Mouse (Mus musculus): ENCODE measurements at regions not wholly inside any gene's neighbourhood (a gene's known extent, or its start where the extent isn't known, plus 50 kb on each side); places are given as distances from the start of the nearest gene placed in this dataset.
A peak's percentile ranks its signal among the peaks of the same experiment; 100 is the strongest.
"Not testable (repeated sequence)": the region's sequence is repeated elsewhere in the genome, so short reads cannot be mapped to it uniquely, and the experiment has no call there.

DNA sequence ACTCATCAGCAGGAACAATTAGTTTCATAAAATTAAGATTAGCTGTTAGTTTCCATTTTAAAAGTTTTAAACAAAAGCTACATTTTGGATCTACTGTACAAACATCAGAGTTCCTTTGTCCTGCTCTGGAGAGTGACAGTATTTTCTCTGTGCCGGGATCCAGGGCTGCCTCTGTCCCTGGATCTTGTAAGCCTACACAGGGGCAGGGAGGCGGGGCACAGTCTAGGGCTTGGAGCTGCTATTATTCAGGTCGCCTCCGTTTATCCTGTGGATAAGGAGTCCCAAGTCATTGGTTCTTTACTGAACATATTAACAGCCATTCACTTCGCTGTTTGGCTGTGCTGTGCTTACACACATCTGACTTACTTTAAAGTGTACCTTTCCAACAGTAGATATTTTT lies 150.8 kb upstream of the Gm37988 start:
- no peak overlapping the region for H3K4me3 ChIP-seq (ENCODE audit: low read depth, low read length)
- H3K4me2 ChIP-seq (ENCODE audit: low read depth, low read length), result no peak overlapping the region
- no peaks in the 10 kb centered on the region for H3K36me3 ChIP-seq (replicated peaks; ENCODE audit: control insufficient read depth, insufficient read depth, low read depth, low read length)
- no peaks in the 10 kb centered on the region for H3K9me3 ChIP-seq (replicated peaks; ENCODE audit: control insufficient read depth, low read length)
- WGBS, result 45% methylated on average over 5 of the region's 5 CpGs
- ATAC-seq (replicated peaks; ENCODE audit: insufficient number of reproducible peaks, low FRiP score, low TSS enrichment, low read depth) (no peak), DNase-seq (ENCODE audit: low spot score) (peak; percentile 6)
- no peak overlapping the region for H3K9ac ChIP-seq (replicated peaks; ENCODE audit: low read length)
- H3K27ac ChIP-seq (replicated peaks; ENCODE audit: low read depth, low read length), result no peak overlapping the region
- H3K27me3 ChIP-seq (ENCODE audit: control insufficient read depth, insufficient read depth, low read length), result no peaks in the 10 kb centered on the region
- no peaks in the 10 kb centered on the region for H3K4me1 ChIP-seq (ENCODE audit: control insufficient read depth, insufficient read depth, low read length)

GRCm38 (mm10) chr1:4660081-4660480 lies 147.6 kb upstream of the Gm37988 start:
- H3K36me3 ChIP-seq (replicated peaks; ENCODE audit: control insufficient read depth, insufficient read depth, low read depth, low read length); H3K4me3 ChIP-seq (ENCODE audit: low read depth, low read length); H3K9ac ChIP-seq (replicated peaks; ENCODE audit: low read length); H3K27me3 ChIP-seq (ENCODE audit: control insufficient read depth, insufficient read depth, low read length); H3K4me2 ChIP-seq (ENCODE audit: low read depth, low read length); ATAC-seq (replicated peaks; ENCODE audit: insufficient number of reproducible peaks, low FRiP score, low TSS enrichment, low read depth); H3K4me1 ChIP-seq (ENCODE audit: control insufficient read depth, insufficient read depth, low read length); H3K9me3 ChIP-seq (replicated peaks; ENCODE audit: control insufficient read depth, low read length); DNase-seq (ENCODE audit: low spot score); H3K27ac ChIP-seq (replicated peaks; ENCODE audit: low read depth, low read length): not testable (repeated sequence)
- 80% methylated on average over 7 of the region's 7 CpGs for WGBS

GRCm38 (mm10) chr1:4660616-4661015 lies 147.1 kb upstream of the Gm37988 start:
- H3K27me3 ChIP-seq (ENCODE audit: control insufficient read depth, insufficient read depth, low read length); H3K9me3 ChIP-seq (replicated peaks; ENCODE audit: control insufficient read depth, low read length); H3K36me3 ChIP-seq (replicated peaks; ENCODE audit: control insufficient read depth, insufficient read depth, low read depth, low read length); H3K4me1 ChIP-seq (ENCODE audit: control insufficient read depth, insufficient read depth, low read length); H3K4me2 ChIP-seq (ENCODE audit: low read depth, low read length); DNase-seq (ENCODE audit: low spot score); ATAC-seq (replicated peaks; ENCODE audit: insufficient number of reproducible peaks, low FRiP score, low TSS enrichment, low read depth); H3K9ac ChIP-seq (replicated peaks; ENCODE audit: low read length); H3K4me3 ChIP-seq (ENCODE audit: low read depth, low read length); H3K27ac ChIP-seq (replicated peaks; ENCODE audit: low read depth, low read length): not testable (repeated sequence)
- 87% methylated on average over 5 of the region's 5 CpGs for WGBS

DNA sequence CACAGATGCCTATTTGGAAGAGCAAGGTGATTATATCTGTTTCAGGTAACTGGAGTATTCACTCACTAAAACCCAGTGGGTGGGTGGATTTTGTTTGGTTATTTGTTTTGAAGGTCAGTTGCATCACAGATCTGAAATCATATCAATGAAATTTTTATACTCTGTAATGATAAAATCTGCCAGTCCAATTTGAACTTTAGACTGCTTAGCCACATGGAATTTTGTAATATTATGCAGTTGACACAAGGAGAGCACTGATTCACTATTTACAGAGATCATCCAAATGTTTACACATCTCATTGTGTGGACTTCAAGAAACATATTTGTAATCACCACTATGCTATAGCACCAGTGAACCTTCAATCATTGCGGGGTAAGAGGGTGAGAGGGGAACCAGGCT lies 145.9 kb upstream of the Gm37988 start:
- no peaks in the 10 kb centered on the region for H3K36me3 ChIP-seq (replicated peaks; ENCODE audit: control insufficient read depth, insufficient read depth, low read depth, low read length)
- ATAC-seq (replicated peaks; ENCODE audit: insufficient number of reproducible peaks, low FRiP score, low TSS enrichment, low read depth), result no peak
- no peak overlapping the region for H3K4me2 ChIP-seq (ENCODE audit: low read depth, low read length)

DNA sequence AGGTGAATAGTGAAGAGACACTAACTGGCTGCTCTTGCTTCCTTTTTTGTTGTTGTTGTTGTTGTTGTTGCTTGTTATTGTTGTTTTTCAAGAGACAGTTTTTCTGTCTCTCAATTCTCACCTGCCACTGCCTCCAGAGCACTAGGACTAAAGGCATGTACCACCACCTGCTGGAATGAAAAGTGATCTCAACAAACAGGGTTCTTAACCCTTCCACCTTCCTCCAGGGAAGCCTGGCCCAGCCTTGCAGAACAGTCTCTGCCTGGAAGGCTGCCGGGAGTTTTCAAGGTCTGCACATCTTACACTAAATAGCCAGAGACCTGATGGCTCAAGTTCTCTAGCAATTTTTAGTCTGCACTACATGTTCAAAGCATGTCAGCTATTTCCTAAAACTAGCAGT lies 138.0 kb upstream of the Gm37988 start:
- H3K27ac ChIP-seq (replicated peaks; ENCODE audit: low read depth, low read length), result no peak overlapping the region
- H3K27me3 ChIP-seq (ENCODE audit: control insufficient read depth, insufficient read depth, low read length), result no peaks in the 10 kb centered on the region
- ATAC-seq (replicated peaks; ENCODE audit: insufficient number of reproducible peaks, low FRiP score, low TSS enrichment, low read depth), result no peak
- H3K9me3 ChIP-seq (replicated peaks; ENCODE audit: control insufficient read depth, low read length), result no peaks in the 10 kb centered on the region
- no peak overlapping the region for H3K4me3 ChIP-seq (ENCODE audit: low read depth, low read length)
- H3K4me1 ChIP-seq (ENCODE audit: control insufficient read depth, insufficient read depth, low read length), result no peaks in the 10 kb centered on the region
- no peak overlapping the region for H3K9ac ChIP-seq (replicated peaks; ENCODE audit: low read length)
- H3K36me3 ChIP-seq (replicated peaks; ENCODE audit: control insufficient read depth, insufficient read depth, low read depth, low read length), result no peaks in the 10 kb centered on the region
- H3K4me2 ChIP-seq (ENCODE audit: low read depth, low read length), result no peak overlapping the region
- no peak for DNase-seq (ENCODE audit: low spot score)
- WGBS, result 54% methylated on average over 1 of the region's 1 CpGs

More for the DNA sequence above, 145.9 kb upstream of the Gm37988 start:
- no peak for DNase-seq (ENCODE audit: low spot score)
- Histone ChIP-seq H3K4me1 (ENCODE audit: control insufficient read depth, insufficient read depth, low read length) (no peaks in the 10 kb centered on the region), H3K4me3 (ENCODE audit: low read depth, low read length) (no peak overlapping the region), H3K27ac (replicated peaks; ENCODE audit: low read depth, low read length) (no peak overlapping the region), H3K9ac (replicated peaks; ENCODE audit: low read length) (no peak overlapping the region), H3K9me3 (replicated peaks; ENCODE audit: control insufficient read depth, low read length) (no peaks in the 10 kb centered on the region), H3K27me3 (ENCODE audit: control insufficient read depth, insufficient read depth, low read length) (no peaks in the 10 kb centered on the region)
- WGBS, result 88% methylated on average over 1 of the region's 1 CpGs

GRCm38 (mm10) chr1:4671237-4672019 lies 136.3 kb upstream of the Gm37988 start:
- no peaks in the 10 kb centered on the region for H3K4me1 ChIP-seq (ENCODE audit: control insufficient read depth, insufficient read depth, low read length)
- no peaks in the 10 kb centered on the region for H3K36me3 ChIP-seq (replicated peaks; ENCODE audit: control insufficient read depth, insufficient read depth, low read depth, low read length)
- WGBS, result 83% methylated on average over 1 of the region's 1 CpGs
- no peak for ATAC-seq (replicated peaks; ENCODE audit: insufficient number of reproducible peaks, low FRiP score, low TSS enrichment, low read depth)
- no peak overlapping the region for H3K4me2 ChIP-seq (ENCODE audit: low read depth, low read length)
- no peak overlapping the region for H3K4me3 ChIP-seq (ENCODE audit: low read depth, low read length)
- H3K9ac ChIP-seq (replicated peaks; ENCODE audit: low read length), result no peak overlapping the region
- H3K9me3 ChIP-seq (replicated peaks; ENCODE audit: control insufficient read depth, low read length), result no peaks in the 10 kb centered on the region
- no peaks in the 10 kb centered on the region for H3K27me3 ChIP-seq (ENCODE audit: control insufficient read depth, insufficient read depth, low read length)
- no peak overlapping the region for H3K27ac ChIP-seq (replicated peaks; ENCODE audit: low read depth, low read length)
- no peak for DNase-seq (ENCODE audit: low spot score)

DNA sequence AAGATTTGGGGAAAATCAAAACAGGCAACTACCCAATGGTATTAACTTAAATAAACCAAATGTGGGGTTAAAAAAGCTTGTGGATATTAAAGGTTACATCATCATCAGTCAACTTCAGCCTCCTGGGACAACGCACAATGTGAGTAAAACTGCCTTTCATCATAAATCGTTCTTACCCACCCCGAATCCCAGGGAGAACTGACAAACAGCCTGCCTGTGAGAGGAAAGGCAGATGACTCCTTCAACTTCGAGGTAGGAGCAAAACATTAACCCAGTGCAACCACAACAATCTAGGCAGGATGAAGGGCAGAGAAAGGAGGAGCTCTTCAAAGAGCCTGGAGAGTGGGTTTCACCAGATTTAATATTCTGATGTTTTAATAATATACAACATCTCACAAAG lies 135.3 kb upstream of the Gm37988 start:
- Histone ChIP-seq H3K27ac (replicated peaks; ENCODE audit: low read depth, low read length) (no peak overlapping the region), H3K4me1 (ENCODE audit: control insufficient read depth, insufficient read depth, low read length) (no peaks in the 10 kb centered on the region), H3K27me3 (ENCODE audit: control insufficient read depth, insufficient read depth, low read length) (no peaks in the 10 kb centered on the region), H3K9me3 (replicated peaks; ENCODE audit: control insufficient read depth, low read length) (no peaks in the 10 kb centered on the region), H3K9ac (replicated peaks; ENCODE audit: low read length) (no peak overlapping the region), H3K36me3 (replicated peaks; ENCODE audit: control insufficient read depth, insufficient read depth, low read depth, low read length) (no peaks in the 10 kb centered on the region), H3K4me3 (ENCODE audit: low read depth, low read length) (no peak overlapping the region), H3K4me2 (ENCODE audit: low read depth, low read length) (no peak overlapping the region)
- ATAC-seq (replicated peaks; ENCODE audit: insufficient number of reproducible peaks, low FRiP score, low TSS enrichment, low read depth) (no peak), DNase-seq (ENCODE audit: low spot score) (no peak)
- WGBS, result 61% methylated on average over 4 of the region's 4 CpGs

- WGBS, result 88% methylated on average over 9 of the region's 9 CpGs
- H3K9ac ChIP-seq (replicated peaks; ENCODE audit: low read length), result no peak overlapping the region
- ATAC-seq (replicated peaks; ENCODE audit: insufficient number of reproducible peaks, low FRiP score, low TSS enrichment, low read depth) (no peak), DNase-seq (ENCODE audit: low spot score) (no peak)
- no peak overlapping the region for H3K27ac ChIP-seq (replicated peaks; ENCODE audit: low read depth, low read length)
- H3K27me3 ChIP-seq (ENCODE audit: control insufficient read depth, insufficient read depth, low read length), result no peaks in the 10 kb centered on the region
- no peaks in the 10 kb centered on the region for H3K36me3 ChIP-seq (replicated peaks; ENCODE audit: control insufficient read depth, insufficient read depth, low read depth, low read length)
- no peak overlapping the region for H3K4me2 ChIP-seq (ENCODE audit: low read depth, low read length)
- no peaks in the 10 kb centered on the region for H3K9me3 ChIP-seq (replicated peaks; ENCODE audit: control insufficient read depth, low read length)
- H3K4me3 ChIP-seq (ENCODE audit: low read depth, low read length), result no peak overlapping the region
- H3K4me1 ChIP-seq (ENCODE audit: control insufficient read depth, insufficient read depth, low read length), result no peaks in the 10 kb centered on the region
Measured at GRCm38 (mm10) chr1:4687605-4688004, 120.1 kb upstream of the Gm37988 start.

Measured in embryonic facial prominence, embryonic 11.5 days (tissue).